Mouse (Mus musculus): ENCODE measurements around the gene Agr3. TPM values are rescaled to one million over a fixed set of nuclear protein-coding genes. Genes with fewer than 3 reads are reported as not detected.
A peak's percentile ranks its signal among the peaks of the same experiment; 100 is the strongest.

Agr3 gene
- polyA plus RNA-seq, 1 experiment from 2014 or later, result 0.50 TPM

- 28% methylated on average over 5 of the region's 5 CpGs for WGBS
- Histone ChIP-seq H3K4me3 (replicated peaks; ENCODE audit: low read length) (no peak overlapping the region), H3K4me1 (ENCODE audit: control insufficient read depth, insufficient read depth, low read length) (no peaks in the 10 kb centered on the region), H3K9me3 (replicated peaks; ENCODE audit: control insufficient read depth, low read length) (no peaks in the 10 kb centered on the region), H3K36me3 (ENCODE audit: control insufficient read depth, insufficient read depth, low read length) (no peaks in the 10 kb centered on the region), H3K4me2 (ENCODE audit: low read depth, low read length) (no peak overlapping the region), H3K9ac (ENCODE audit: low read length) (no peak overlapping the region), H3K27ac (ENCODE audit: low read length) (no peak overlapping the region), H3K27me3 (ENCODE audit: control insufficient read depth, insufficient read depth, low read length) (no peaks in the 10 kb centered on the region)
- 0 out of 2 replicates have a peak, but pooled peaks have one; percentile 44 for ATAC-seq (ENCODE audit: insufficient read depth, low FRiP score)
Measured at GRCm38 (mm10) chr12:35995799-35996198, 70.4 kb downstream of the Agr3 start.

Other genes with a start within 250 kb of the Agr3 start
- 255 and 340 TPM in 2 replicates for gene Agr2, start 67.3 kb downstream of the Agr3 start, polyA plus RNA-seq (2015; fragmentation: Nextera tagmentation; extraction: Ambion mirVana)
- gene Tspan13, start 116.9 kb downstream of the Agr3 start, polyA plus RNA-seq (2015; fragmentation: Nextera tagmentation; extraction: Ambion mirVana), result 127 and 130 TPM in 2 replicates
- gene Ankmy2, start 231.5 kb downstream of the Agr3 start, polyA plus RNA-seq (2015; fragmentation: Nextera tagmentation; extraction: Ambion mirVana), result 40.8 and 44.3 TPM in 2 replicates
- 175 and 181 TPM in 2 replicates for gene Bzw2, start 232.5 kb downstream of the Agr3 start, polyA plus RNA-seq (2015; fragmentation: Nextera tagmentation; extraction: Ambion mirVana)

Data from stomach, embryonic 16.5 days (tissue).